Mouse (Mus musculus): Measurements from ENCODE around the gene Sec61a2. TPM values are rescaled to one million over a fixed set of nuclear protein-coding genes. Genes with fewer than 3 reads are reported as not detected.

Sec61a2 gene
- total RNA-seq (2021) = 40.2 and 42.2 TPM in 2 replicates
- long read RNA-seq, experiment 1, transcript Sec61a2-202 (12 exons, 2,448 nt) = major isoform, 11 of 33 reads
- long read RNA-seq, experiment 1, partial matches to known transcripts = 11 of 33 reads
- long read RNA-seq, experiment 1, other reads (novel, unspliced or antisense) = 11 of 33 reads
- long read RNA-seq, experiment 2, transcript Sec61a2-202 (12 exons, 2,448 nt) = major isoform, 10 of 24 reads
- long read RNA-seq, experiment 2, partial matches to known transcripts = 8 of 24 reads
- long read RNA-seq, experiment 2, other reads (novel, unspliced or antisense) = 6 of 24 reads

DNA sequence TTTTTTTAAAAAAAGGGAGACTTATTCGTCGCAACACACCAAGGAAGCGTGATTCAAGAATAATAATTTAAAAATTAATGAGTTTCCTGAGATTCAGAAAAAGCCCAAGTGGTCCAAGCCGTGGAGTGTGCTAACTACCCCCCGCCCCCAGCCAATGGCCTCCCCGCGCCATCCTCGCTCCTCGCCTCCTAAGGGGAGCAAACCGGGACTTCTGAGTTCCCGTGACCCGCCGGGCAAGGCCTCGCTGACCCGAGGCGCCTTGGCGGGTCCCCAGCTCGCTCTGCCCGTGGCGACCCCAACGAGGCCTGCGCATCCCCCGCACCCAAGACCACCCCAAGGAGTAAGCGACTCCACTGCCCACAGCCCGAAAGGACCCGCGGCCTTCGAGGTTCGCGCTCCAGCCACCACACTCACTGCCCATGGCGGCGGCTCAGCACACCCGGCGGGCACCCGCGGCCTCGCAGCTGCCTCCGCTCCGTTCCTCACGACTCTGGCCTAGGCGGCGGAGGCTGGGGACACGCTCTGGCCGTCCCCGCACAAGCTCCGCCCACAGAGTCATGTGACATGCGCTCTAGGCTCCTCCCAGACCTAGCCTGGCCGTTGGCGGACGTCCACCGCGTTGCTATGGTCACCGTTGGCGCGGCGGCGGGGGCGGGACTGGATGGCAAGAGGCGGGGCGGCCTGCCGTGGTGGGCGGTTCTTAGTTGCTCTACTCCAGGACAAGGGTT, at the start of gene Sec61a2:
Sec61a2 (minus strand) TSS at position 590 of the 728 bp plus-strand sequence.
- DNase-seq = peak; percentile 100

GRCm38 (mm10) chr2:5943071-5943470, 47.8 kb upstream of the Sec61a2 start:
- no peak for DNase-seq

GRCm38 (mm10) chr2:5942416-5943032, 47.3 kb upstream of the Sec61a2 start, which contains the start of gene Dhtkd1:
Gene Dhtkd1, minus strand, starts transcription at chr2:5942792.
- peak; percentile 86 for DNase-seq

- no peak for DNase-seq
Measured at GRCm38 (mm10) chr2:5941861-5942415, 46.7 kb upstream of the Sec61a2 start.

DNA sequence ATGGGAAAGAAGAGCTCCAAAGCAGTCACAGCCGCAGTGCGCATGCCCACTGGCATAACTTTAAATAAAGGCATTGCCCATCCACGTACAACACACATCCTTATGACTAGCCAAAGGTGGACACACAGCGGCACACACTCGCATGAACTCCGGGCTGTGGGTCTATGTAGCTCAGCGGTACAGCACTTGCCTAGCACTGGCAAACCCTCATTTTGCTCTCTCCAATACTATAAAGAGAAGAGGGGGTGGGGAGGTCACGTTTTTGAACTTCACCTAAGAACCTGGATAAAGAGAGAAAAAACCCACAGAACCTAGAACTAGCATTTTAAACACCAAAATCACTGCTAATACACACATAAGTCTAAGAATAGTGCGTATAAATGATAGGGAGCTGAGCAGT, 45.7 kb upstream of the Sec61a2 start:
- DNase-seq = no peak

- no peak for DNase-seq
Measured at GRCm38 (mm10) chr2:5939911-5940310, 44.7 kb upstream of the Sec61a2 start.

DNA sequence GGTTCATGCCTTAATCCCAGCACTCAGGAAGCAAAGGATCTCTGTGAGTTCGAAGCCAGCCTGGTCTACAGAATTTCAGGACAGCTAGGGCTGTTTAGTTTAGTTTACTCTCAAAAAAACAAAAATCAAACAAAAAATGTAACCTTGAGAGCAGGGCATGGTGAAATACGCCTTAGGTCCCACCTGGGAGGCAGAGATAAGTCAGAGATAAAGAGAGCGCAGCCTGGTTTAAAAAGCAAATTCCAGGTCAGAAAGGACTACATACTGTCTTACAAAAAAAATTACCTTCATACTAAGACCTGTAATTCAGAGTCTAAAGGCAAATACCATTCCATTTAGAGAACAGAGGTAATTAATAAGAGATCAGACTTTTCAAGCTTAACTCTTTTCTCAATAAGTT, 44.1 kb upstream of the Sec61a2 start:
- DNase-seq = no peak

GRCm38 (mm10) chr2:5936550-5936949, 41.3 kb upstream of the Sec61a2 start:
- DNase-seq = no peak

DNA sequence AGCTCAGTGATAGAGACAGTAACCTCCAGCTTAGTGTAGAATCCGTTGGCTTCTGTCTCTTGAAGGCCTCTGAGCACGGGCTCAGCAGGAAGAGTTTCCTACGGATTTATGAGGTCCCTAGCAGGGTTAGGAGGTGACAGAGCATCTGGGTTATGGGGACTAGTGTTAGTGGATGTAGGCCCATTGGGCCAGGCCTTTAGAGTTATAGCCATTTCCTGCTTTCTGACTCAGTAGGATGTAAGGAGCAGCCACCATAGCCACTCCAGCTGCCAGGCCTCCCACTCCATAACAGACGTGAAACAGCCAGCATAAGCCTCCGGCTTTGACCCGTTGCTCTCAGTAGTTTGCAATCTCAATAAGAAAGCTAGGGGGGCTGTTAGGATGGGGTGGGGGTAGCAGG, 40.8 kb upstream of the Sec61a2 start:
- DNase-seq = no peak

DNA sequence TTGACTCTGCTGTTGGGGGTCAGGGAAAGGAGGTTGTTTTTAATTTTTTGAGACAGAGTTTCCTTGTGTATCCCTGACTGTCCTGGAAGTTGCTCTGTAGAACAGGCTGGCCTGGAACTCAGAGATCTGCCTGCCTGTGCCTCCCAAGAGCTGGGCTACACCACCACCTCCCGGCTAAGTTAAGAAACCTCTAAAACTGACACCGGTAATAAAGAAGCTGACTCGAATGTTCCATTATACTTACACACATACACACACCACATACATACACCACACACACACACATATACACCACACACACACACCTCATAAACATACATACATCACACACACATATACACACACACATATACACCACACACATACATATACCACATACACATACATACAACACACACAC, 39.7 kb upstream of the Sec61a2 start:
- no peak for DNase-seq

DNA sequence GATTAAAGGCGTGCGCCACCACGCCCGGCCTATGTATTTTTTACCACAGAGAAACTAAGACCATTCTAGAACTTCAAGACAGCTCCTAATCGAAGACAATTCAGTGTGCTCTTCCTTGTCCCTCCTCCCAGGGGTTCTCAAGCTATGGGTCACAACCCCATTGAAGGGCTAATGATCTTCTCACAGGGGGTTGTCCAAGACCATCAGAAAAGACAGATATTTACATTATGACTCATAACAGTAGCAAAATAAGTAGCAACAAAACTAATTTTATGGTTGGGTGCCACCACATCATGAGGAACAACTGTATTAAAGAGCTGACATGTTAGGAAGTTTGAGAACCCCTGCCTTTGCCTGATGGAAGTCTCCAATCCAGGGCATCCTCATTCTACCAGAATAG, 36.7 kb upstream of the Sec61a2 start:
- no peak for DNase-seq

DNA sequence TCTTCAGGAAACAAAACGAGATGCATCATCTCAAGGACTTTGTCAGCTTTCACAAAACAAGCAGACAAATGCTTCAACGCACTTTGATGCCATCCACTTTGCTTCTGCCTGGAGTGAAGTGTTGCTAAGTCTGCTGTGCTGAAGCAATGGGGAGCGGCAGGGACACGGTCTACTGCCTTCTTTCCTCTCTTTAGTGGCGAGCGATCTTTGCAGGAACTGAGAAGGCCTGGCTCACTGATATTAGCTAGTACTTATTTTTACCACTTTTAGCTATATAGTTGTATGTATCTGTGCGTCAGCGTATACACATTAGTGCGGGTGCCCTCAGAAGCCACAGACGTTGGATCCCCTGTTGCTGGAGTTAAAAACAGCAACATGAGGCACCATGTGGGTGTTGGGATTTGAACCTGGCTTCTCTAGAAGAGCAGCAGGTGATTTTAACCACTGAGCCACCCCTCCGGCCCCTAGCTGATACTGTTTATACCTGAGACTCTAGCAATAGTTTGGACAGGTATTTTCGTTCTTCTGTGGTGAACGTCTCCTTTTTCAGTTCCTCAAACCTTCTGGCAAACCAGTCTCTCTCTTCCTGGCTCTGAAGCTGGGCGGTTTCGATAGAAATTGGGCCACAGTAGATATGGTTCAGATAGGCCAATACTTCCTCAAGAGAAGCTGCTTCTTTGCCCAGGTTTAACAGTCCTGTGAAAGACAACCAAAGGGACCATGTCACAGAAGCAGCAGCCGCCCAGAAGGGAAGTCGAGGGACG, 35.2 kb upstream of the Sec61a2 start:
- DNase-seq = no peak

- DNase-seq = no peak
Measured at GRCm38 (mm10) chr2:5929793-5930192, 34.6 kb upstream of the Sec61a2 start.

DNA sequence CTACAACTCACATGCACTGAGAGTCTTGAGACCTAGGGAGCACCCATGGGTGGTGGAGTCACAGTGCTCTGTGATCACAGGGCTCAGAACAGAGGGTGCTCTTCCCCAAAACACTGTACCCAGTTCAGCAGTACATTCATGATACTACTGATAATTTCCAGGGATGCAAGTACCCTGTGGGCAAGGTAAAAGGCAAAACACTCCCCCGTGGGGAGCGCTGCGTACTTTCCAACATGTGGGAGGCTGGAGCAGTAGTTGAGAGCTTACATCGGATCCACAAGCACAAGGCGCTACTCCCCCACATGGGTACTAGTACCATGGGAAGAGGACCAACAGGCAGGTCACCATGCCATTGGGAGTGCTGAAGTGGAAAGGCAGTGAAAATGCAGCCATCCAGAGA, 32.2 kb upstream of the Sec61a2 start:
- no peak for DNase-seq

DNA sequence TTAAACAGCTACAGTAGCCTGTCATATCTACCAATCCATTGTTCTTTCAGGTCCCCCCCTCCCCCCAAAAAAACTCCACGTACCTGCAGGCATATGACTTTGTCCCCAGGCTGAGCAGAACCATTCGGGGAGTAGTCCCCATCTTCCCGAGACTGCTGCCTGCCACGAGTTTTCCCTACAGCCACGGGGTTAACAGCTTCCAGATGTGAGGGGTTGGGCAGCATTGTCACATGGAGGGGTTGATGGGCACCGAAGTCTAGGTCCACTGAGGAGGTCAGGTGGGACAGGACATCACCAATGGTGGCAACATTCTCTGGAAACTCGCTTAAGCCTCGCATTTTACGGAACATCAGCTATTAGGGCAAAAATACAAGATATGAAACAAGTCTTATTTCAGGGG, 28.6 kb upstream of the Sec61a2 start:
- DNase-seq = no peak

DNA sequence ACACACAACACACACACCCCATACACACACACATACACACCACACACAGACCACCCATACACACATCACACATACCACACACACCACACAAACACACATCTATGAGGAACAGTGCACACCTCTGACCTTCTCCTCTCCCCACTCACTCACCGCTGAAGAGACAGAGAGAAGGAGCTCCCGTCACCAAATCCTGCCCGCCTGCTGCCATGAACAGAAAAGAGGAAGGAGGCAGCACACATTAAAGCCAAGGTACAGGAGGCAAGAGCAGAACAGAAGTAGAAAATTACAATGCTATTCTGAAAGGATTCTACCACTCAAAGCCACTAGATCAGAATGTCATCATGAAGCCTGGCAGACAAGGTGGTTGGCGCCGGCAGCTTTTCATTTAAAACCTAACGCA, 27.6 kb upstream of the Sec61a2 start:
- DNase-seq = no peak

DNA sequence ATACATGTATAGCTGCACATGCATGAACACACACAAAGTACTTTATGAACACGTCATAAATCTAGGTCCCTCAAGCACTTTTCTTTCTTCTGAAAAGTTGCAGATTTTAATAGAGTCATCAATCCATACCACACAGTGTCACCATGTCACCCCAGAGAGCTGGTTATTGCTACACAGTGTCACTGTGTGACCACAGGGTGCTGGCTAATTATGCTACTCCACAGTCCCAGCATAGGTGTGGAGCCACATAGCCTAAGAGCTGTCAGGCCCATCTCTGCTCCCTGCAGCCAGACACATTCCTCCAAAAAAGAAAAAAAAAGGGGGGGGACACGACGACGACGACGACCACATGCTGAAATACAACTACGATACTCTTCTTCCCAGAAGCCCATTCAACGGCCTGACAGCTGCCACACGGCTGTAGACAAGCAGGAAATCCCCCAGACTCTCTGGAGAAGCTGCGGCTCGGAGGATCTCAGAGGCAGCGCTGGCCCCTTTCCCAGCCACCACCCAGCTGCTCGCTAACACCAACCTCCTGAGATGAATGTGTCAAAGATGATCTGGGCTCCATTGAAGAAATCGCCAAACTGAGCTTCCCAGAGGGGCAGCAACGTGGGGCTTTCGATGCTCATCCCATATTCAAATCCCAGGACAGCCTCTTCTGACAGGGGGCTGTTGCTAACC, 16.2 kb upstream of the Sec61a2 start:
- DNase-seq = no peak

GRCm38 (mm10) chr2:5906625-5907024, 11.4 kb upstream of the Sec61a2 start:
- DNase-seq = peak; percentile 70

DNA sequence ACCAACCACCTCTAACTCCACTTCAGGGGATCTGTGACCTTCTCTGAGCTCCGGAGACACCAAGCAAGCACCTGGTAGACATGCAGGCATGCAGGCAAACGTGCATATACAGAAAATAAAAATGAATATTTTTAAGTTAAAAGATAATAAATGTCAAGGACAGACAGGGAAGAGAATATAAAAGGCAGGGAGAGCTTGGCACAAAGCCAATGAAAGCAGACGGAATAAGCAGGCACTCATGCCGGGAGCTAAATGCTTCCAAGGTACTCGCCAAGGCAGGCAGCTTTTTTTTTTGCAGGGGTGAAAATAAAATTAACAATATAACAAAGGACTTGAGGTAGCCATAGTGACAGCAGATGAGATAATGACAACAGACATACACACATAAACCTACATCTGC, 10.9 kb upstream of the Sec61a2 start:
- DNase-seq = peak; percentile 76

DNA sequence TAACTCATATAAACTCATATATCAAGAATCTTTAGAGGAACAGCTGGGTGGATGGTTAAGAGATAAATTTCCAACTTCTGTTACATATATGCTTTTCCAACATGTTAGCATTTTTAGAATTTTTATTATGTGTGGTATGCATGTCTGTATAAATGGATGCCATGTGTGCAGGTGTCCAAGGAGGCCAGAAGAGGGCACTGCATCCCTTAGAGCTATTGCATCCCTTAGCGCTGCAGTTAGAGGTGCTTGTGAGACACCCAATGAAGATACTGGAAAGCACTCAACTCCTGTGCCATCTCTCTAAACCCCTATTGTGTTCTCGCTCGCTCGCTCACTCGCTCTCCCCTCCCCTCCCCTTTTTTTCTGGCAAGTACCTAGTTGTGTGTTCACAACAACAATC, 4.9 kb upstream of the Sec61a2 start:
- DNase-seq = peak; percentile 66

- DNase-seq = peak; percentile 33
Measured at GRCm38 (mm10) chr2:5894296-5894695, 936 bp downstream of the Sec61a2 start.

GRCm38 (mm10) chr2:5889412-5889811, 5.8 kb downstream of the Sec61a2 start:
- DNase-seq = no peak
